ENCODE assay signal across 10 mouse cellular contexts in genomic region chr1:87258484-87258883, GRCm38 (mm10). TPM values are rescaled to one million over a fixed set of nuclear protein-coding genes. Genes with fewer than 3 reads are reported as not detected.
DNase-seq lines count a peak whose midpoint lies in the region; ATAC-seq lines count a peak whose summit lies in the region.
"Had no signal": no experiment of that assay in that cellular context is flagged by ENCODE, and none has a peak within 500 bp of the region (broad histone marks: within the 10 kb centered on the region; RNA-seq: fewer than 3 reads in every experiment).

No protein-coding gene starts in this region.

- H3K9ac ChIP-seq in hindbrain, embryonic 11.5 days (ENCODE audit: low read depth, low read length): no peak overlapping the region
- H3K9ac ChIP-seq in midbrain, embryonic 13.5 days (replicated peaks): no peak overlapping the region
- H3K9ac ChIP-seq: liver, embryonic 13.5 days had no signal

- peak; percentile 37 for DNase-seq in hindbrain, embryonic 10.5 days (ENCODE audit: low spot score)
- DNase-seq in hindbrain, embryonic 11.5 days (ENCODE audit: low spot score): no peak
- peak; percentile 62 for DNase-seq in retina, postnatal 1 day
- DNase-seq in retina, embryonic 14.5 days (ENCODE audit: low spot score): no peak
- DNase-seq in heart, postnatal 4 days: peak; percentile 36
- DNase-seq in testis, postnatal 14 days (ENCODE audit: low spot score): peak; percentile 45
- no peak for DNase-seq in thymus, postnatal 25 days
- DNase-seq: liver, embryonic 13.5 days had no signal

- H3K36me3 ChIP-seq in hindbrain, embryonic 10.5 days: no peaks in the 10 kb centered on the region
- H3K36me3 ChIP-seq in hindbrain, embryonic 11.5 days (ENCODE audit: control insufficient read depth, insufficient read depth, low read length): no peaks in the 10 kb centered on the region
- H3K36me3 ChIP-seq in midbrain, embryonic 13.5 days: no peaks in the 10 kb centered on the region
- H3K36me3 ChIP-seq: liver, embryonic 13.5 days had no signal

- no peak for ATAC-seq in hindbrain, embryonic 11.5 days (ENCODE audit: low FRiP score)
- no peak for ATAC-seq in midbrain, embryonic 13.5 days

- H3K4me3 ChIP-seq in hindbrain, embryonic 10.5 days: no peak overlapping the region
- H3K4me3 ChIP-seq in hindbrain, embryonic 11.5 days (ENCODE audit: low read depth, low read length): no peak overlapping the region
- no peak overlapping the region for H3K4me3 ChIP-seq in midbrain, embryonic 13.5 days (replicated peaks)
- H3K4me3 ChIP-seq: liver, embryonic 13.5 days had no signal

- 12% methylated on average over 14 of the region's 14 CpGs for WGBS in hindbrain, embryonic 10.5 days
- WGBS in hindbrain, embryonic 11.5 days: 8% methylated on average over 14 of the region's 14 CpGs
- 16% methylated on average over 14 of the region's 14 CpGs for WGBS in midbrain, embryonic 13.5 days

- H3K27me3 ChIP-seq in hindbrain, embryonic 10.5 days (ENCODE audit: insufficient read depth, poor library complexity, severe bottlenecking): peaks cover 62% of the 10 kb centered on the region
- H3K27me3 ChIP-seq in hindbrain, embryonic 11.5 days (ENCODE audit: control insufficient read depth, insufficient read depth, low read length): peaks cover 16% of the 10 kb centered on the region
- H3K27me3 ChIP-seq in midbrain, embryonic 13.5 days: peaks cover 45% of the 10 kb centered on the region

- no peak overlapping the region for H3K27ac ChIP-seq in hindbrain, embryonic 10.5 days
- no peak overlapping the region for H3K27ac ChIP-seq in hindbrain, embryonic 11.5 days (ENCODE audit: low read depth, low read length)
- no peak overlapping the region for H3K27ac ChIP-seq in midbrain, embryonic 13.5 days
- H3K27ac ChIP-seq: liver, embryonic 13.5 days had no signal

- H3K4me1 ChIP-seq in hindbrain, embryonic 10.5 days (replicated peaks): peaks cover 18% of the 10 kb centered on the region
- H3K4me1 ChIP-seq in hindbrain, embryonic 11.5 days (replicated peaks; ENCODE audit: control insufficient read depth, insufficient read depth, low read length): no peaks in the 10 kb centered on the region
- peaks cover 7% of the 10 kb centered on the region for H3K4me1 ChIP-seq in midbrain, embryonic 13.5 days (replicated peaks)
- H3K4me1 ChIP-seq: liver, embryonic 13.5 days had no signal

- no peak overlapping the region for H3K4me2 ChIP-seq in hindbrain, embryonic 11.5 days (replicated peaks; ENCODE audit: low read depth, low read length)
- no peak overlapping the region for H3K4me2 ChIP-seq in midbrain, embryonic 13.5 days (replicated peaks)
- H3K4me2 ChIP-seq: liver, embryonic 13.5 days had no signal

- no peaks in the 10 kb centered on the region for H3K9me3 ChIP-seq in hindbrain, embryonic 10.5 days
- H3K9me3 ChIP-seq in hindbrain, embryonic 11.5 days (ENCODE audit: control insufficient read depth, low read length): no peaks in the 10 kb centered on the region
- no peaks in the 10 kb centered on the region for H3K9me3 ChIP-seq in midbrain, embryonic 13.5 days
- H3K9me3 ChIP-seq: liver, embryonic 13.5 days had no signal

RNA-seq across cellular contexts. Expression of gene Efhd1, which starts 5.7 kb away (rescaled TPM):
- polyA plus RNA-seq in hindbrain, embryonic 10.5 days (2016; fragmentation: Nextera tagmentation; extraction: Ambion mirVana): 0.14 and 0.49 TPM in 2 replicates
- polyA plus RNA-seq in hindbrain, embryonic 11.5 days (2014; fragmentation: Nextera tagmentation; extraction: Ambion mirVana): 0.14 and 0.52 TPM in 2 replicates
- total RNA-seq in heart, postnatal 4 days (2021): 1 to 10 TPM; 2.6 to 3.0 TPM
- 0.51 and 1.0 TPM in 2 replicates for polyA plus RNA-seq in midbrain, embryonic 13.5 days (2015; fragmentation: Nextera tagmentation; extraction: Ambion mirVana)

RNA-seq across cellular contexts. Expression of gene Eif4e2, which starts 44.8 kb away (rescaled TPM):
- polyA plus RNA-seq in hindbrain, embryonic 10.5 days (2016; fragmentation: Nextera tagmentation; extraction: Ambion mirVana): 172 and 173 TPM in 2 replicates
- polyA plus RNA-seq in hindbrain, embryonic 11.5 days (2014; fragmentation: Nextera tagmentation; extraction: Ambion mirVana): 132 and 134 TPM in 2 replicates
- 10 to 100 TPM; 71.3 to 72.5 TPM for total RNA-seq in heart, postnatal 4 days (2021)
- polyA plus RNA-seq in midbrain, embryonic 13.5 days (2015; fragmentation: Nextera tagmentation; extraction: Ambion mirVana): 110 TPM in 2 replicates

RNA-seq across cellular contexts. Expression of gene Chrng, which starts 54.0 kb away (rescaled TPM):
- 0.37 and 1.3 TPM in 2 replicates for polyA plus RNA-seq in hindbrain, embryonic 10.5 days (2016; fragmentation: Nextera tagmentation; extraction: Ambion mirVana)
- 0.73 and 1.0 TPM in 2 replicates for polyA plus RNA-seq in hindbrain, embryonic 11.5 days (2014; fragmentation: Nextera tagmentation; extraction: Ambion mirVana)
- total RNA-seq in heart, postnatal 4 days (2021): under 1 TPM; 0.14 TPM
- polyA plus RNA-seq in midbrain, embryonic 13.5 days (2015; fragmentation: Nextera tagmentation; extraction: Ambion mirVana): not detected in 2 replicates
- polyA plus RNA-seq: neural tube, embryonic 14.5 days had no signal

Comparison
In these comparisons a context has a peak if more than half of its experiments do, and no peak if none do; other contexts are left out.
1. DNase-seq: peak in hindbrain, embryonic 10.5 days (single experiment), retina, postnatal 1 day (single experiment), heart, postnatal 4 days (single experiment) and testis, postnatal 14 days (single experiment); none in hindbrain, embryonic 11.5 days (single experiment), retina, embryonic 14.5 days (single experiment) and thymus, postnatal 25 days (single experiment).